Mouse (Mus musculus) left cerebral cortex, postnatal 36 days (tissue): ENCODE data around the gene Pigh. TPM values are rescaled to one million over a fixed set of nuclear protein-coding genes. Genes with fewer than 3 reads are reported as not detected.
A peak's percentile ranks its signal among the peaks of the same experiment; 100 is the strongest.

Experiments used
- DNase-seq, 2 experiments: peaks; one replicate each; pipeline ENCODE4 v3.0.0; 2021 to 2022; ENCODE audit warnings: low spot score in 2 of 2, mixed read lengths in 1 of 2
- intact Hi-C: fragments of 180-260 bp; cut with DNase I; formaldehyde crosslinking; loops from one replicate; pipeline ENCODE4 v1.15.1; 2025
- total RNA-seq, 2 experiments: library from RNA; stranded (reverse); gene quantifications; 2 replicates each; pipeline ENCODE4 v1.2.3; 2021

The Pigh gene
- total RNA-seq, 2 experiments from 2014 or later, result 9.3 to 10.8 TPM

- intact Hi-C loops, result no loop called here
- no peak for DNase-seq
These were observed 20.3 kb downstream of the Pigh start for GRCm38 (mm10) chr12:79069187-79069608.

- intact Hi-C loops, result no loop called here
- DNase-seq, result no peak
These were observed 21.1 kb downstream of the Pigh start for GRCm38 (mm10) chr12:79068306-79068705.

- intact Hi-C loops, result no loop called here
These were observed 21.9 kb downstream of the Pigh start for GRCm38 (mm10) chr12:79067526-79067925.

GRCm38 (mm10) chr12:79066431-79066830 lies 23.0 kb downstream of the Pigh start:
- DNase-seq, result no peak
- intact Hi-C loops, result no loop called here

More at GRCm38 (mm10) chr12:79067526-79067925, 21.9 kb downstream of the Pigh start:
- DNase-seq, result no peak

- intact Hi-C loops, result no loop called here
- no peak for DNase-seq
These were observed 25.0 kb downstream of the Pigh start for GRCm38 (mm10) chr12:79064451-79064850.

- intact Hi-C loops, result no loop called here
- no peak for DNase-seq
These were observed 28.4 kb downstream of the Pigh start for GRCm38 (mm10) chr12:79060766-79061652.

GRCm38 (mm10) chr12:79060134-79060533 lies 29.3 kb downstream of the Pigh start:
- DNase-seq, result no peak
- intact Hi-C loops, result no loop called here

- intact Hi-C loops, result no loop called here
- DNase-seq, result no peak
These were observed 29.9 kb downstream of the Pigh start for GRCm38 (mm10) chr12:79059573-79059972.

- intact Hi-C loops, result no loop called here
- no peak for DNase-seq
These were observed 34.2 kb downstream of the Pigh start for GRCm38 (mm10) chr12:79055276-79055675.

- DNase-seq, result no peak
- intact Hi-C loops, result no loop called here
These were observed 37.4 kb downstream of the Pigh start for GRCm38 (mm10) chr12:79052073-79052472.

- intact Hi-C loops, result no loop called here
These were observed 38.8 kb downstream of the Pigh start for GRCm38 (mm10) chr12:79050545-79051212.

GRCm38 (mm10) chr12:79049807-79050206 lies 39.6 kb downstream of the Pigh start:
- intact Hi-C loops, result no loop called here
- DNase-seq, result no peak

More at GRCm38 (mm10) chr12:79050545-79051212, 38.8 kb downstream of the Pigh start:
- DNase-seq, result no peak

- intact Hi-C loops, result no loop called here
- DNase-seq, result no peak
These were observed 40.6 kb downstream of the Pigh start for GRCm38 (mm10) chr12:79048898-79049297.

- DNase-seq, result no peak
- intact Hi-C loops, result no loop called here
These were observed 42.2 kb downstream of the Pigh start for GRCm38 (mm10) chr12:79047203-79047602.

GRCm38 (mm10) chr12:79046171-79046570 lies 43.3 kb downstream of the Pigh start:
- DNase-seq, result no peak
- intact Hi-C loops, result no loop called here

GRCm38 (mm10) chr12:79044668-79045067 lies 44.8 kb downstream of the Pigh start:
- DNase-seq, result peak; percentile 19 to 26

GRCm38 (mm10) chr12:79041436-79041835 lies 48.0 kb downstream of the Pigh start:
- DNase-seq, result no peak
- intact Hi-C loops, result no loop called here

More at GRCm38 (mm10) chr12:79044668-79045067, 44.8 kb downstream of the Pigh start:
- intact Hi-C loops, result no loop called here

- intact Hi-C loops, result no loop called here
These were observed 49.1 kb downstream of the Pigh start for GRCm38 (mm10) chr12:79040201-79040827.

GRCm38 (mm10) chr12:79039708-79040107 lies 49.7 kb downstream of the Pigh start:
- DNase-seq, result no peak
- intact Hi-C loops, result no loop called here

More at GRCm38 (mm10) chr12:79040201-79040827, 49.1 kb downstream of the Pigh start:
- DNase-seq, result no peak

GRCm38 (mm10) chr12:79035349-79035748 lies 54.1 kb downstream of the Pigh start:
- intact Hi-C loops, result no loop called here
- no peak for DNase-seq
